Mouse (Mus musculus) lung, embryonic 16.5 days (tissue): ENCODE data around the gene Cdh23. TPM values are rescaled to one million over a fixed set of nuclear protein-coding genes. Genes with fewer than 3 reads are reported as not detected.

Experiments
- ATAC-seq: fragments of 200-750 bp; cut with Nextera tagmentation; 2 replicates; pipeline ENCODE4 v1.8.0; 2017; ENCODE audit warnings: low read depth, mild to moderate bottlenecking, moderate library complexity
- H3K27ac ChIP-seq: fragments of 300-500 bp; sonication (generic); 2 replicates; pipeline ENCODE4 v1.5.1; 2014; ENCODE audit warnings: mild to moderate bottlenecking, control low read depth, low read length
- H3K27me3 ChIP-seq: fragments of 300-500 bp; sonication (generic); 2 replicates; pipeline ENCODE4 v1.6.1; 2014; ENCODE audit warnings: low read depth, low read length, mixed read lengths; ENCODE audit not compliant: control insufficient read depth, insufficient read depth
- H3K36me3 ChIP-seq: fragments of 300-500 bp; sonication (generic); 2 replicates; pipeline ENCODE4 v1.6.1; 2014; ENCODE audit warnings: low read length; ENCODE audit not compliant: control insufficient read depth, insufficient read depth
- H3K4me1 ChIP-seq: fragments of 300-500 bp; sonication (generic); replicated peaks from 2 replicates; pipeline ENCODE4 v1.6.1; 2014; ENCODE audit warnings: low read length, mixed read lengths; ENCODE audit not compliant: control insufficient read depth, insufficient read depth
- H3K4me2 ChIP-seq: fragments of 300-500 bp; sonication (generic); 2 replicates; pipeline ENCODE4 v1.6.1; 2014; ENCODE audit warnings: low read depth, low read length, control low read depth
- H3K4me3 ChIP-seq: fragments of 300-500 bp; sonication (generic); 2 replicates; pipeline ENCODE4 v1.5.1; 2014; ENCODE audit warnings: mild to moderate bottlenecking, low read length, control low read depth
- H3K9ac ChIP-seq: fragments of 300-500 bp; sonication (generic); 2 replicates; pipeline ENCODE4 v1.6.1; 2014; ENCODE audit warnings: low read length, control low read depth
- H3K9me3 ChIP-seq: fragments of 300-500 bp; sonication (generic); 2 replicates; pipeline ENCODE4 v1.6.1; 2016; ENCODE audit warnings: low read length; ENCODE audit not compliant: control insufficient read depth
- WGBS: fragments of 180-500 bp; shearing (Covaris S2); extraction: QIAGEN DNeasy Blood & Tissue Kit; methylation state at CpG from one replicate; pipeline ENCODE4 v1.1.7; 2014; 5-methylcytosine and 5-hydroxymethylcytosine counted together
- polyA plus RNA-seq: library from polyadenylated mRNA; unstranded; fragments of >200 nt; fragmentation: Nextera tagmentation; extraction: Ambion mirVana; gene quantifications from 2 replicates; pipeline ENCODE4 v1.2.1, GENCODE M21; 2015

The Cdh23 gene
- polyA plus RNA-seq, 1 experiment from 2014 or later, result 0.34 TPM

DNA sequence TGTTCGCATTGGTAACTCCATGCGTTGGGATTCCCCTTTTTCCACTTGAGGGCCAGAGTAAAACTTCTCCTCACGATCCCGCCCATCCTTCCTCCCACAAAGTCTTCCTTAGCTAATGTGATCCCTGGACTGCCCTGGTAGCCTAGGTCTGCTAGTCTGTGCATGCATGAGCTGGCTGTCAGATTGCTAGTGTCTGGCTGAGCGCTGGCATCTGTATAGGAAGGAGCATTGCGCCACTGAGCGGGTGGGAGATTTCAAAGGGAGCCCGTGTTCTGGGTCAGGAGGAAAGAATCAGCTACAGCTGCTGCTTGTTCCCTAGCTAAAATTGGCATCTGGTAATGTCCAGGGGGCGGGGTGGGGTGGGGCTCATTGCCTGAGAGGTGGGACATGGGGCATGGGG, 400.3 kb downstream of the Cdh23 start:
- no peak overlapping the region for H3K27ac ChIP-seq
- 79% methylated on average over 9 of the region's 9 CpGs for WGBS

DNA sequence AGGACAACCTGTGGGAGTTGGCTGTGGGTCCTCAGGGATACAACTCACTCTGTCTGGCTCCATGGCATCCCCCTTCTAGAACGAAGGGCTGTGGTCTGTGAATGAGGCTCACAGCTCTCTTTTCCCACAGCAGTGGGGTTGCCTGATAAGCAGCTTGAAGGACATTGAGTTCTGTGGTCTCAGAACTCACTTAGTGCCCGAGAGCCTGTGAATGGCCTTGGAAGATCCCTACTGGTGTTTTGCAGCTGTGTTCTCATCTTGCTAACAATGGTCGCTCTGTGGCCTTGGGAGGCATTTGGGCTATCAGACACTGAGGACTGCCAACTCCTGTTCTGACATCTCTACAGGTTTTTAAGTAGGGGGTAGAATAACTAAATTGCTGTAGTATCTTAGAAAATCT, 400.9 kb downstream of the Cdh23 start:
- Histone ChIP-seq H3K9ac (no peak overlapping the region), H3K9me3 (no peaks in the 10 kb centered on the region), H3K36me3 (peaks cover 33% of the 10 kb centered on the region), H3K4me1 (peaks cover 3% of the 10 kb centered on the region), H3K4me3 (no peak overlapping the region), H3K27me3 (peaks cover 16% of the 10 kb centered on the region), H3K27ac (no peak overlapping the region; the same call in 1 of the 2 replicates), H3K4me2 (no peak overlapping the region)
- WGBS, result 86% methylated on average over 3 of the region's 3 CpGs
- no peak for ATAC-seq

More for the DNA sequence above, 400.3 kb downstream of the Cdh23 start:
- H3K9me3 ChIP-seq, result no peaks in the 10 kb centered on the region
- ATAC-seq, result peak; percentile 62
- H3K27me3 ChIP-seq, result peaks cover 15% of the 10 kb centered on the region
- H3K9ac ChIP-seq, result no peak overlapping the region
- no peak overlapping the region for H3K4me2 ChIP-seq
- peaks cover under 1% of the 10 kb centered on the region; the same call in 1 of the 2 replicates for H3K4me1 ChIP-seq
- H3K36me3 ChIP-seq, result peaks cover 38% of the 10 kb centered on the region
- no peak overlapping the region for H3K4me3 ChIP-seq

DNA sequence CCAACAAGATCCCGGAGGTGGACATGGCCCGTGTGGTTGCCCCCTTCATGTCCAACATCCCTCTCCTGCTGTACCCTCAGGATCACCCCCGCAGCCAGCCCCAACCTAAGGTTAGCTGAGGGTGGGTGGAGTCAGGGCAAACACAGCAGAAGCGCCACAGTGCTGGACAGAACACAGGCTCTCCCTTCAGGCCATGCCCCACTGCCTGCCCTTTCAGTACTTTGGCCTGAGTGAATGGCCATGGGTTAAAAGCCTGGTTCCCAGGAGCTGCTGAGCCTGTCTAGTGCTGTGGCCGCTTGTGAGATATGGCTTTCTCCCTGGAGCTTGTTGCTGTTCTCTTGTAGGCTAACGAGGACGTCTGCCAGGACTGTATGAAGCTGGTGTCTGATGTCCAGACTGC, 401.7 kb downstream of the Cdh23 start:
- peaks cover 10% of the 10 kb centered on the region for H3K4me1 ChIP-seq
- H3K36me3 ChIP-seq, result peaks cover 25% of the 10 kb centered on the region
- no peak overlapping the region for H3K27ac ChIP-seq
- no peak for ATAC-seq
- 75% methylated on average over 7 of the region's 7 CpGs for WGBS
- H3K4me3 ChIP-seq, result no peak overlapping the region
- H3K27me3 ChIP-seq, result peaks cover 16% of the 10 kb centered on the region
- H3K4me2 ChIP-seq, result no peak overlapping the region
- H3K9me3 ChIP-seq, result no peaks in the 10 kb centered on the region
- H3K9ac ChIP-seq, result no peak overlapping the region

GRCm38 (mm10) chr10:60292209-60292608, 404.1 kb downstream of the Cdh23 start:
- Histone ChIP-seq H3K9ac (no peak overlapping the region), H3K27ac (no peak overlapping the region), H3K9me3 (no peaks in the 10 kb centered on the region), H3K4me1 (peaks cover 20% of the 10 kb centered on the region), H3K4me3 (no peak overlapping the region), H3K4me2 (no peak overlapping the region), H3K36me3 (peaks cover 17% of the 10 kb centered on the region), H3K27me3 (peaks cover 21% of the 10 kb centered on the region)
- 78% methylated on average over 8 of the region's 8 CpGs for WGBS
- no peak for ATAC-seq

DNA sequence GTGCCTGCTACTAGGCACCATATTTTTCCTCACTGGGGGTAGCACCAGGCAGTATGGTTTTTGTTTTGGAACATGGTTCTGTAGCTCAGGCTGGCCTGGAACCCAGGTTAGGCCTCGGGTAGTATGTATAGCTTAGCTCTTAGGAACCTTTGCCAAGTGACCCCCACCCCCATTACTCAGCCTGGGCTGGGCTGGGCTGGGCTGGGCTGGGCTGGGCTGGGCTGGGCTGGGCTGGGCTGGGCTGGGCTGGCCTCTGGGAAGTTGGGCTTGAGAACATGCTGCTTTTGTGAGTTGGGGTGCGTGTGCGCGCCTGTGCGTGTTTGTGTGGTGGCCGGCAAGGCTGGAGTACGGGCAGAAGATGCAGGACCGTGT, 405.6 kb downstream of the Cdh23 start:
- H3K4me3 ChIP-seq, result no peak overlapping the region
- no peak overlapping the region for H3K9ac ChIP-seq
- H3K27ac ChIP-seq, result no peak overlapping the region
- no peak overlapping the region for H3K4me2 ChIP-seq
- WGBS, result 59% methylated on average over 8 of the region's 8 CpGs
- ATAC-seq, result no peak
- peaks cover 17% of the 10 kb centered on the region for H3K36me3 ChIP-seq
- H3K27me3 ChIP-seq, result peaks cover 26% of the 10 kb centered on the region
- peaks cover 25% of the 10 kb centered on the region for H3K4me1 ChIP-seq
- no peaks in the 10 kb centered on the region for H3K9me3 ChIP-seq

DNA sequence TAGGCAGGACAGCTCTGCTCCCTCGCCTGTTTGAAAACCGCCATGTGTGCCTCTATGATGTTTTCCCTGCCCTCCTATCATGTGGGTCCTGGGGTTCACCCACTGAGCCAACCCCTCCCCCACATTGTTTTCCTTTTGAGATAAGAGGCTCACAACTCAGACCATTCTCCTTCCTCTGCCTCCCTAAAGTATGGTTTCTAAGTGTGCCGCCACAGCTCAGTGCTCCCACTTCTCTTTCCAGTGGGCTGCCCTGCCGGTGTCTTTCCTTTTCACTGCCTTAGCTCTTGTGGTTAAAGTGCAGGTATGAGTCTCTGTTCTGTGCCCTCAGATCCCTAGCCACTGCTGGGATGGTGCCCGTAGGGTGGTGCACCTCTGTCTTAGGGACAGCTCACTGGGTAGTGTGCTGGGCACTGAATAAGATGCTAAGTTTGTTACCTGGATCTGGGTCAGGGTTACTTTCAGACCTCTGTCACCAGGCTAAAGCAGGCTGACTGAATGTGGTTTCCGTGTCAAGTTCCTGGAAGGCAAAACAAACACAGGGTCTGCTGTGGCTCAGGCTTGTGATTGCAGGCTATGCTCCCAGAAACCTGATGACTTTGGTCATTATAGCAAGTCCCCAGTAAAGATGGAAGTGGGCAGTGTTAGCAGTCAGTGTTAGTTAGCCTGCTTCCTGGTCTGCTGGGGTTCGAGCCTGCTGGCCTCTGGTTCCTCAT, 406.1 kb downstream of the Cdh23 start:
- ATAC-seq, result no peak
- no peak overlapping the region for H3K4me3 ChIP-seq
- 36% methylated on average over 7 of the region's 7 CpGs for WGBS
- H3K27ac ChIP-seq, result no peak overlapping the region
- peaks cover 26% of the 10 kb centered on the region for H3K27me3 ChIP-seq
- H3K9me3 ChIP-seq, result no peaks in the 10 kb centered on the region
- no peak overlapping the region for H3K9ac ChIP-seq
- peaks cover 12% of the 10 kb centered on the region for H3K36me3 ChIP-seq
- peaks cover 30% of the 10 kb centered on the region for H3K4me1 ChIP-seq
- H3K4me2 ChIP-seq, result no peak overlapping the region

DNA sequence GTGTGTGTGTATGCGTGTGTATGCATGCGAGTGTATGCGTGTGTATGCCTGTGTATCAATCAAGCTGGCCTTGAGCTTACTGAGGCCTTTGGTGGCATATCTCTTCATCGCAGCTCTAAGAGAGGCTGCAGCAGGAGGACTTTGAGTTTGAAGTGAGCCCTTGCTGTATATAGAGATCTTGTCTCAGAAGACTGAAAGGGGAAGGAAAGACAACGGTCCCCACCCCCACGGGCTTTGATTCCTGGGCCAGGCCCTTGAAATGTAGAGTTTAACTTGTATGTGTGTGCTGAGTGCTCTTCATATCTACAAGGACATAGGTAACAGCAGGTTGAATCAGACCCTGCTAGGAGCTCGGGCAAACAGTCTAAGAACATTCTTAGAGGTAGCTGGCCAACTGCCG, 407.1 kb downstream of the Cdh23 start:
- Histone ChIP-seq H3K27me3 (peaks cover 26% of the 10 kb centered on the region), H3K27ac (no peak overlapping the region), H3K9me3 (no peaks in the 10 kb centered on the region), H3K4me2 (no peak overlapping the region), H3K4me3 (no peak overlapping the region), H3K4me1 (peaks cover 37% of the 10 kb centered on the region), H3K36me3 (peaks cover 8% of the 10 kb centered on the region), H3K9ac (no peak overlapping the region)
- 58% methylated on average over 8 of the region's 8 CpGs for WGBS
- peak; percentile 50 for ATAC-seq

- Histone ChIP-seq H3K27me3 (peaks cover 26% of the 10 kb centered on the region), H3K4me1 (peaks cover 37% of the 10 kb centered on the region), H3K36me3 (peaks cover 3% of the 10 kb centered on the region; the same call in 1 of the 2 replicates), H3K4me3 (no peak overlapping the region), H3K9ac (no peak overlapping the region), H3K4me2 (no peak overlapping the region), H3K27ac (no peak overlapping the region), H3K9me3 (no peaks in the 10 kb centered on the region)
- ATAC-seq, result no peak
- WGBS, result 63% methylated on average over 2 of the region's 2 CpGs
Observed at GRCm38 (mm10) chr10:60287726-60288125, 408.6 kb downstream of the Cdh23 start.

GRCm38 (mm10) chr10:60287161-60287560, 409.1 kb downstream of the Cdh23 start:
- no peak for ATAC-seq
- no peaks in the 10 kb centered on the region for H3K9me3 ChIP-seq
- WGBS, result 84% methylated on average over 4 of the region's 4 CpGs
- no peak overlapping the region for H3K4me2 ChIP-seq
- no peak overlapping the region for H3K4me3 ChIP-seq
- no peaks in the 10 kb centered on the region for H3K36me3 ChIP-seq
- H3K9ac ChIP-seq, result no peak overlapping the region
- no peak overlapping the region for H3K27ac ChIP-seq
- peaks cover 37% of the 10 kb centered on the region for H3K4me1 ChIP-seq
- peaks cover 22% of the 10 kb centered on the region for H3K27me3 ChIP-seq
